Mouse (Mus musculus) granulocyte monocyte progenitor cell, adult 5-6 weeks (primary cell): ENCODE results near the gene Lpgat1. TPM values are rescaled to one million over a fixed set of nuclear protein-coding genes. Genes with fewer than 3 reads are reported as not detected.

Experiments used
- ATAC-seq: replicated peaks from 2 replicates; pipeline ENCODE4 v1.8.0; 2016; ENCODE audit warnings: mild to moderate bottlenecking, moderate TSS enrichment, inconsistent platforms; ENCODE audit not compliant: poor library complexity, severe bottlenecking
- total RNA-seq, 2 experiments: library from RNA; stranded (forward) in 1 of 2; stranded (reverse) in 1 of 2; fragments of 200-712, 200-1000 nt in 1 of 2; fragments of >200 nt in 1 of 2; fragmentation: Nextera tagmentation in 1 of 2; gene quantifications; 2 replicates each; pipeline ENCODE4 v1.2.3; 2014 to 2017

The Lpgat1 gene
- total RNA-seq (2014; fragmentation: Nextera tagmentation) (32.2 and 34.6 TPM in 2 replicates), total RNA-seq (2017) (31.7 and 36.3 TPM in 2 replicates)

GRCm38 (mm10) chr1:191717601-191718498 lies at the start of gene Lpgat1:
Gene Lpgat1, plus strand, starts transcription at chr1:191717834.
- ATAC-seq = peak; percentile 76

GRCm38 (mm10) chr1:191668030-191668429 lies 49.6 kb upstream of the Lpgat1 start:
- peak; percentile 53 for ATAC-seq

GRCm38 (mm10) chr1:191674071-191674470 lies 43.6 kb upstream of the Lpgat1 start:
- ATAC-seq = no peak

- no peak for ATAC-seq
Measured at GRCm38 (mm10) chr1:191681633-191682032, 36.0 kb upstream of the Lpgat1 start.

- peak; percentile 99 for ATAC-seq
Measured at GRCm38 (mm10) chr1:191687531-191687930, 30.1 kb upstream of the Lpgat1 start.

GRCm38 (mm10) chr1:191693231-191693630 lies 24.4 kb upstream of the Lpgat1 start:
- no peak for ATAC-seq

GRCm38 (mm10) chr1:191698253-191698795 lies 19.3 kb upstream of the Lpgat1 start:
- no peak for ATAC-seq

- ATAC-seq = peak; percentile 73; the same call in 1 of the 2 replicates
Measured at GRCm38 (mm10) chr1:191704535-191704934, 13.1 kb upstream of the Lpgat1 start.

GRCm38 (mm10) chr1:191706541-191707078 lies 11.0 kb upstream of the Lpgat1 start:
- ATAC-seq = no peak

GRCm38 (mm10) chr1:191709811-191710210 lies 7.8 kb upstream of the Lpgat1 start:
- no peak for ATAC-seq

- ATAC-seq = no peak
Measured at GRCm38 (mm10) chr1:191712224-191712838, 5.3 kb upstream of the Lpgat1 start.

GRCm38 (mm10) chr1:191713813-191714212 lies 3.8 kb upstream of the Lpgat1 start:
- no peak for ATAC-seq

- no peak for ATAC-seq
Measured at GRCm38 (mm10) chr1:191715150-191715549, 2.5 kb upstream of the Lpgat1 start.

- no peak for ATAC-seq
Measured at GRCm38 (mm10) chr1:191717141-191717540, 493 bp upstream of the Lpgat1 start.

GRCm38 (mm10) chr1:191718522-191719281 lies 1.1 kb downstream of the Lpgat1 start:
- ATAC-seq = peak; percentile 28

- no peak for ATAC-seq
Measured at GRCm38 (mm10) chr1:191719326-191719725, 1.7 kb downstream of the Lpgat1 start.

GRCm38 (mm10) chr1:191720419-191720818 lies 2.8 kb downstream of the Lpgat1 start:
- ATAC-seq = no peak

- no peak for ATAC-seq
Measured at GRCm38 (mm10) chr1:191722706-191723105, 5.1 kb downstream of the Lpgat1 start.

- no peak for ATAC-seq
Measured at GRCm38 (mm10) chr1:191723675-191724074, 6.0 kb downstream of the Lpgat1 start.

- ATAC-seq = peak; percentile 99
Measured at GRCm38 (mm10) chr1:191724385-191725061, 6.9 kb downstream of the Lpgat1 start.
